Mouse (Mus musculus) MEL (cell line): ENCODE measurements around the gene Akt3. TPM values are rescaled to one million over a fixed set of nuclear protein-coding genes. Genes with fewer than 3 reads are reported as not detected.

Experiments used
- DNase-seq: peaks from one replicate; pipeline ENCODE4 v3.0.0; 2011; ENCODE audit warnings: low read depth, low spot score
- H3K27ac ChIP-seq: 2 replicates; pipeline ENCODE4 v1.5.1; 2012; ENCODE audit warnings: low read depth, mild to moderate bottlenecking, control low read depth, low read length, moderate library complexity; ENCODE audit not compliant: control insufficient read depth
- H3K27me3 ChIP-seq, 2 experiments: fragments of 150-350 bp in 1 of 2; sonication (generic) in 1 of 2; 2 replicates each; pipeline ENCODE4 v1.6.1; 2012; ENCODE audit warnings: low read length in 2 of 2, mild to moderate bottlenecking in 2 of 2, improper control_type of control experiment in 1 of 2, moderate library complexity in 1 of 2; ENCODE audit not compliant: insufficient read depth in 2 of 2, control insufficient read depth in 1 of 2
- H3K36me3 ChIP-seq, 2 experiments: 2 replicates each; pipeline ENCODE4 v1.6.1; 2012 to 2014; ENCODE audit warnings: low read length in 2 of 2, improper control_type of control experiment in 1 of 2, inconsistent platforms in 1 of 2, mild to moderate bottlenecking in 1 of 2; ENCODE audit not compliant: insufficient read depth in 2 of 2, control insufficient read depth in 1 of 2
- H3K4me1 ChIP-seq, 2 experiments: fragments of 150-350 bp in 1 of 2; sonication (generic) in 1 of 2; 2 replicates each; pipeline ENCODE4 v1.6.1; 2012; ENCODE audit warnings: low read length in 2 of 2, improper control_type of control experiment in 1 of 2, mild to moderate bottlenecking in 1 of 2; ENCODE audit not compliant: insufficient read depth in 2 of 2, control insufficient read depth in 1 of 2
- H3K4me3 ChIP-seq, 2 experiments: fragments of 150-350 bp in 1 of 2; sonication (generic) in 1 of 2; 2 replicates each; pipeline ENCODE4 v1.5.1; 2012; ENCODE audit warnings: low read depth in 2 of 2, low read length in 2 of 2, mild to moderate bottlenecking in 2 of 2, moderate library complexity in 2 of 2, control low read depth in 1 of 2, improper control_type of control experiment in 1 of 2; ENCODE audit not compliant: control insufficient read depth in 1 of 2, insufficient read depth in 1 of 2
- H3K79me2 ChIP-seq: 2 replicates; pipeline ENCODE4 v1.6.1; 2012; ENCODE audit warnings: mild to moderate bottlenecking, low read length, moderate library complexity; ENCODE audit not compliant: control insufficient read depth, poor library complexity, insufficient read depth
- H3K9ac ChIP-seq: 2 replicates; pipeline ENCODE4 v1.6.1; 2012; ENCODE audit warnings: low read depth, mild to moderate bottlenecking, control low read depth, low read length, moderate library complexity; ENCODE audit not compliant: control insufficient read depth, poor library complexity, severe bottlenecking
- H3K9me3 ChIP-seq: fragments of 150-350 bp; sonication (generic); replicated peaks from 2 replicates; pipeline ENCODE4 v1.6.1; 2012; ENCODE audit warnings: mild to moderate bottlenecking, low read length, improper control_type of control experiment, moderate library complexity; ENCODE audit not compliant: insufficient read depth
- CHD2 ChIP-seq: IDR thresholded peaks from 2 replicates; pipeline ENCODE4 v1.6.1; 2011; ENCODE audit warnings: low read length, improper control_type of control experiment
- ELF1 ChIP-seq: IDR thresholded peaks from 2 replicates; pipeline ENCODE4 v1.6.1; 2014; ENCODE audit warnings: low read depth, mild to moderate bottlenecking, inconsistent platforms, low read length, improper control_type of control experiment, moderate library complexity
- ETS1 ChIP-seq: IDR thresholded peaks from 2 replicates; pipeline ENCODE4 v1.6.1; 2012; ENCODE audit warnings: low read depth, mild to moderate bottlenecking, inconsistent platforms, low read length, improper control_type of control experiment, moderate library complexity
- GATA1 ChIP-seq: IDR thresholded peaks from 2 replicates; pipeline ENCODE4 v1.6.1; 2011; ENCODE audit warnings: low read depth, low read length, improper control_type of control experiment
- HCFC1 ChIP-seq: IDR thresholded peaks from 2 replicates; pipeline ENCODE4 v1.6.1; 2012; ENCODE audit warnings: low read depth, mild to moderate bottlenecking, inconsistent platforms, low read length, improper control_type of control experiment, moderate library complexity
- JUND ChIP-seq: IDR thresholded peaks from 2 replicates; pipeline ENCODE4 v1.6.1; 2011; ENCODE audit warnings: low read depth, mild to moderate bottlenecking, improper control_type of control experiment, low read length
- KAT2A ChIP-seq: conservative IDR thresholded peaks from 2 replicates; pipeline ENCODE4 v1.6.1; 2012; ENCODE audit warnings: low read depth, low read length, improper control_type of control experiment, inconsistent platforms
- MXI1 ChIP-seq: IDR thresholded peaks from 2 replicates; pipeline ENCODE4 v1.6.1; 2011; ENCODE audit warnings: mild to moderate bottlenecking, low read depth, low read length, improper control_type of control experiment
- MYB ChIP-seq: IDR thresholded peaks from 2 replicates; pipeline ENCODE4 v1.6.1; 2011; ENCODE audit warnings: mild to moderate bottlenecking, low read depth, low read length, improper control_type of control experiment
- MYC ChIP-seq: IDR thresholded peaks from 2 replicates; pipeline ENCODE4 v1.6.1; 2011; ENCODE audit warnings: low read depth, mild to moderate bottlenecking, low read length, improper control_type of control experiment, moderate library complexity
- RCOR1 ChIP-seq: IDR thresholded peaks from 2 replicates; pipeline ENCODE4 v1.6.1; 2012; ENCODE audit warnings: low read depth, mild to moderate bottlenecking, inconsistent platforms, low read length, improper control_type of control experiment
- TAL1 ChIP-seq: IDR thresholded peaks from 2 replicates; pipeline ENCODE4 v1.6.1; 2012; ENCODE audit warnings: mild to moderate bottlenecking, inconsistent platforms, low read length, moderate library complexity, mixed read lengths
- TBP ChIP-seq: IDR thresholded peaks from 2 replicates; pipeline ENCODE4 v1.8.0; 2011; ENCODE audit warnings: low read depth, low read length, improper control_type of control experiment
- TCF12 ChIP-seq: IDR thresholded peaks from 2 replicates; pipeline ENCODE4 v1.6.1; 2014; ENCODE audit warnings: low read depth, mild to moderate bottlenecking, inconsistent platforms, low read length, improper control_type of control experiment, moderate library complexity
- UBTF ChIP-seq: IDR thresholded peaks from 2 replicates; pipeline ENCODE4 v1.6.1; 2012; ENCODE audit warnings: low read depth, mild to moderate bottlenecking, inconsistent platforms, low read length, improper control_type of control experiment, moderate library complexity, borderline replicate concordance; ENCODE audit not compliant: insufficient read depth
- ZMIZ1 ChIP-seq: IDR thresholded peaks from 2 replicates; pipeline ENCODE4 v1.6.1; 2012; ENCODE audit warnings: low read depth, mild to moderate bottlenecking, inconsistent platforms, low read length, improper control_type of control experiment, moderate library complexity
- ZNF384 ChIP-seq: IDR thresholded peaks from 2 replicates; pipeline ENCODE4 v1.6.1; 2012; ENCODE audit warnings: low read depth, mild to moderate bottlenecking, inconsistent platforms, low read length, improper control_type of control experiment
- polyA plus RNA-seq, 2 experiments: library from polyadenylated mRNA; stranded (reverse) in 1 of 2; unstranded in 1 of 2; fragments of >175 nt in 1 of 2; fragments of >200 nt in 1 of 2; gene quantifications; 2 replicates each; pipeline versions ENCODE4 v1.2.1 to v1.2.4; 2012; ENCODE audit warnings: low replicate concordance in 2 of 2, low read depth in 1 of 2; ENCODE audit not compliant: insufficient read length in 2 of 2, insufficient read depth in 1 of 2, missing spikeins in 1 of 2
- total RNA-seq: library from RNA; depleted of rRNA; stranded (reverse); fragments of 300-350 nt; gene quantifications from 2 replicates; pipeline ENCODE4 v1.2.3, GENCODE M21; 2012

Gene Akt3
- total and polyA plus RNA-seq, 3 experiments: 3.5 to 6.2 TPM; not detected in 1

- peak; percentile 51 for DNase-seq
- H3K27me3 ChIP-seq: no peaks in the 10 kb centered on the region
- H3K79me2 ChIP-seq: no peaks in the 10 kb centered on the region
- peak overlapping the region; percentile 20 to 41; a peak in 3 of 4 replicates for H3K4me3 ChIP-seq
- no peaks in the 10 kb centered on the region for H3K9me3 ChIP-seq
- 0 out of 2 replicates have a peak overlapping the region, but pooled peaks have one; percentile 22 for H3K27ac ChIP-seq
- H3K9ac ChIP-seq: peak overlapping the region; percentile 31
- peaks cover 0 to 8% of the 10 kb centered on the region in 2 experiments; a peak in 2 of 4 replicates for H3K36me3 ChIP-seq
- peaks cover 4 to 10% of the 10 kb centered on the region in 2 experiments; a peak in 3 of 4 replicates for H3K4me1 ChIP-seq
- no peak for TF ChIP-seq TBP
- no peak for TF ChIP-seq KAT2A
- peak; percentile 68 for TF ChIP-seq ZNF384
- TF ChIP-seq MYB: no peak
- TF ChIP-seq ELF1: no peak
These were observed 9.4 kb downstream of the Akt3 start for GRCm38 (mm10) chr1:177248638-177249037.

DNA sequence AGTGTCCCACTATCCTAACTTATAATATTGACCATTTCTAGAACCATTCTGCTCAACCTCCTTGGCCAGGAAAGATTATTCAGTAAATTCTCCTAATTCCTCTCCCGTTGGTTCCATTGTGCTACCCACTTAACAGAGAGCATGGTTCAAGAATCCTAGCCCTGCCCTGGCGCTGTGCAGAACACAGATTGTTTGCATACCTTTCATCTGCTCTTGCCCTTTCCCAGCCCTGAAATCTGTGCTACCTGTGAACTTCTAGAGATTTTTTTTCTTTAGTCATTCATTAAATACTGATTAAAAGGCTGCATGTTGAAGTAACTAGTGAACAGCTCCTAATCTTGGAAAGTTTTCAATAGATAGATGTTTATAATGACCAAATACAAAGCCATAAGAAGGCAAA, 19.6 kb downstream of the Akt3 start:
- H3K4me3 ChIP-seq: no peak overlapping the region
- no peak overlapping the region for H3K9ac ChIP-seq
- H3K9me3 ChIP-seq: no peaks in the 10 kb centered on the region
- TF ChIP-seq CHD2 (no peak), MXI1 (no peak), KAT2A (no peak), ZMIZ1 (no peak), MYC (no peak), JUND (no peak), TAL1 (no peak), ETS1 (no peak), TCF12 (no peak), ELF1 (no peak), HCFC1 (no peak), UBTF (no peak), RCOR1 (no peak), GATA1 (no peak), TBP (no peak)
- no peaks in the 10 kb centered on the region for H3K79me2 ChIP-seq
- no peak for DNase-seq
- H3K4me1 ChIP-seq: peaks cover 2 to 13% of the 10 kb centered on the region in 2 experiments
- H3K27me3 ChIP-seq: no peaks in the 10 kb centered on the region
- H3K36me3 ChIP-seq: peaks cover 0 to 19% of the 10 kb centered on the region in 2 experiments; a peak in 2 of 4 replicates
- no peak overlapping the region; the same call in 1 of the 2 replicates for H3K27ac ChIP-seq
